Mouse (Mus musculus) gastrocnemius, postnatal 25 days (tissue): ENCODE results near the gene Bank1. TPM values are rescaled to one million over a fixed set of nuclear protein-coding genes. Genes with fewer than 3 reads are reported as not detected.

Experiments used
- DNase-seq: peaks from one replicate; pipeline ENCODE4 v3.0.0; 2022
- total RNA-seq, 2 experiments: library from RNA; stranded (reverse); gene quantifications; 1 replicate in 1 of 2; 2 replicates in 1 of 2; pipeline ENCODE4 v1.2.3; 2021

Gene Bank1
- total RNA-seq, 2 experiments from 2014 or later = 0.21 TPM; not detected in 1

DNA sequence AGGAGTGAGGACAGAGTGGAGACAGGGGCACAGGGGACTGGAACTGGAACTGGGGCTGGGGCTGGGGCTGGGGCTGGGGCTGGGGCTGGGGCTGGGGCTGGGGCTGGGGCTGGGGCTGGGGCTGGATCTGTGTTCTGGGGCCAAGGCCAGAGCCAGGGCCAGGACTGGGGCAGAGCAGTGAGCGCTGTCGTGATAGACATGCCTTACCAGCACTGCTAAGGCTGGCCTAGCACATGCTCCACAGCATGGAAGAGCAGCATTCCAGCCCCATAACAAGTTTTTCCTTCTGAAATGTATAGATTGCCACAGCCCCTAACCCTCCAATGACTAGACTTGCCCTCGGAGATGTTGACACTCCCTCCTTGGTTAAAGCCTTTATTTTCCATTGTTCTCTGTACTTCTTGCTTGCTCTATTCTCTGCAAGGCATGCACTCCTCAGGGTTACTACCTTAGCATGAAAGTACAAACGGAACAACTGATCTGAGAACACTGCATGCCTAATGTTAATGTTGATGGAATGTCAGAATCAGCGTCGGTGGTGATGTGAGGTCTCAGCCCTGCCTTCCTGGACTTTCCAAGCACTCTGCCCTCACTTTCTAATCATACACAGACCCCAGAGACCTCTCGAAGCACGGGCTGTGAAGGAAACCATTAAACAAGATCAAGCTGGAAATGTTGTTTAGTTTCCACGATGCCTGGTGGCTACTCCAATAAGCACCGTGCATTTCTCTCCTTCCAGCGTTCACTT lies 318.6 kb downstream of the Bank1 start:
- DNase-seq = no peak
